Mouse (Mus musculus) brain, embryonic 14.5 days (tissue): ENCODE results near the gene Hnrnpd.

Experiments
- CTCF ChIP-seq: fragments of 200-500 bp; IDR thresholded peaks from 2 replicates; pipeline ENCODE4 v1.5.1; 2012; ENCODE audit warnings: inconsistent platforms, mild to moderate bottlenecking, moderate library complexity, borderline replicate concordance; ENCODE audit not compliant: insufficient read depth, insufficient read length; ENCODE audit errors: extremely low read depth
- POLR2A ChIP-seq: fragments of 200-500 bp; IDR thresholded peaks from 2 replicates; pipeline ENCODE4 v1.6.1; 2012; ENCODE audit warnings: mild to moderate bottlenecking, inconsistent platforms, borderline replicate concordance; ENCODE audit not compliant: poor library complexity, insufficient read depth, insufficient read length, severe bottlenecking; ENCODE audit errors: extremely low read depth

DNA sequence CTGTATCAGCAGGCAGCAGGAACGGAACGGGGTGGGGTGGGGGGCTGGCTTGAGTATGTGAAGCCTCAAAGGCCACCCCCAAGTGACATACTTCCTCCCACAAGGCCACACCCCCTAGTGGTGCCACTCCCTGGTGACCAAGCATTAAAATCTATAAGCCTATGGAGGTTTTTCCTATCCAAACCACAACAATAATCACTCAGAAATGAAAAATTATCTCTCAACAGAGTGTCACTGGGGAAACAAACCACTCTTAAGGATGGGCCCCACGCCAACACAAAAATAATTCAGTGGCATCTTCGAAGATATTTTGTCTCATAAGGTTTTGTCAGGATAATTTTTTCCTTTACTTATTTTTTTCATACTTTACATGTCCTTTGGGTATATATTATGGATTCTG lies 25.2 kb upstream of the Hnrnpd start:
- TF ChIP-seq CTCF (no peak), POLR2A (no peak)
